Mouse (Mus musculus): ENCODE data around the gene Scd3. TPM values are rescaled to one million over a fixed set of nuclear protein-coding genes. Genes with fewer than 3 reads are reported as not detected.

The Scd3 gene
- polyA plus RNA-seq, 1 experiment from 2014 or later, result 0.12 TPM

- Histone ChIP-seq H3K4me1 (ENCODE audit: control insufficient read depth, insufficient read depth, low read length) (peaks cover 42% of the 10 kb centered on the region), H3K36me3 (ENCODE audit: control insufficient read depth, insufficient read depth, low read length) (no peaks in the 10 kb centered on the region), H3K27me3 (ENCODE audit: control insufficient read depth, insufficient read depth, low read length) (no peaks in the 10 kb centered on the region), H3K4me3 (ENCODE audit: low read length) (peak overlapping the region; percentile 41), H3K9ac (ENCODE audit: low read depth, low read length) (peak overlapping the region; percentile 57), H3K9me3 (ENCODE audit: control insufficient read depth, low read length) (no peaks in the 10 kb centered on the region), H3K4me2 (replicated peaks; ENCODE audit: low read depth, low read length) (peak overlapping the region; percentile 77), H3K27ac (ENCODE audit: low read depth, low read length) (peak overlapping the region; percentile 94)
- WGBS, result under 1% methylated on average over 38 of the region's 38 CpGs
- ATAC-seq (ENCODE audit: low FRiP score, low TSS enrichment), result peak; percentile 99
Measured at GRCm38 (mm10) chr19:44284025-44284695, 81.1 kb downstream of the Scd3 start.

- Histone ChIP-seq H3K27me3 (ENCODE audit: control insufficient read depth, insufficient read depth, low read length) (no peaks in the 10 kb centered on the region), H3K4me1 (ENCODE audit: control insufficient read depth, insufficient read depth, low read length) (peaks cover 42% of the 10 kb centered on the region), H3K9me3 (ENCODE audit: control insufficient read depth, low read length) (no peaks in the 10 kb centered on the region), H3K36me3 (ENCODE audit: control insufficient read depth, insufficient read depth, low read length) (no peaks in the 10 kb centered on the region), H3K9ac (ENCODE audit: low read depth, low read length) (peak overlapping the region; percentile 57), H3K4me3 (ENCODE audit: low read length) (peak overlapping the region; percentile 41), H3K27ac (ENCODE audit: low read depth, low read length) (peak overlapping the region; percentile 94), H3K4me2 (replicated peaks; ENCODE audit: low read depth, low read length) (peak overlapping the region; percentile 77)
- WGBS, result 1% methylated on average over 11 of the region's 11 CpGs
- peak; percentile 56 for ATAC-seq (ENCODE audit: low FRiP score, low TSS enrichment)
Measured at GRCm38 (mm10) chr19:44284723-44285122, 81.7 kb downstream of the Scd3 start.

DNA sequence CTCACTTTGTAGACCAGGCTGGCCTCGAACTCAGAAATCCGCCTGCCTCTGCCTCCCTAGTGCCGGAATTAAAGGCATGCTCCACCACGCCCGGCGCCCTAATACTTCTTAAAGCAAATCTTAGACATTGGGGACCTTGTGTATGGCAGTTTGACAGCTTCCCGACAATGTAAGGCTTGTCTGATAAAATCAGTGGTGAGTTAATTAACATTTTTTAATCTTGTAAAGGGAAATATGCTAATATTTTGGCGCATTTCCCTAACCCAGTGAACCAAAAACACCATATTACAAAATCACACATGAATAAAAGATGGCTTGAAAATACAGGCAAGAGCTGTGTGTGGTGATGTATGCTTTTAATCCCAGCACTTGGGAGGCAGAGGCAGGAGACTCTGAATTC is 82.5 kb downstream of the Scd3 start:
- no peaks in the 10 kb centered on the region for H3K9me3 ChIP-seq (ENCODE audit: control insufficient read depth, low read length)
- H3K27me3 ChIP-seq (ENCODE audit: control insufficient read depth, insufficient read depth, low read length), result no peaks in the 10 kb centered on the region
- WGBS, result 89% methylated on average over 8 of the region's 8 CpGs
- no peak overlapping the region for H3K4me3 ChIP-seq (ENCODE audit: low read length)
- H3K36me3 ChIP-seq (ENCODE audit: control insufficient read depth, insufficient read depth, low read length), result no peaks in the 10 kb centered on the region
- no peak for ATAC-seq (ENCODE audit: low FRiP score, low TSS enrichment)
- peaks cover 38% of the 10 kb centered on the region for H3K4me1 ChIP-seq (ENCODE audit: control insufficient read depth, insufficient read depth, low read length)
- H3K4me2 ChIP-seq (replicated peaks; ENCODE audit: low read depth, low read length), result no peak overlapping the region
- no peak overlapping the region for H3K27ac ChIP-seq (ENCODE audit: low read depth, low read length)
- no peak overlapping the region for H3K9ac ChIP-seq (ENCODE audit: low read depth, low read length)

- ATAC-seq (ENCODE audit: low FRiP score, low TSS enrichment), result no peak
- no peaks in the 10 kb centered on the region for H3K9me3 ChIP-seq (ENCODE audit: control insufficient read depth, low read length)
- H3K4me3 ChIP-seq (ENCODE audit: low read length), result no peak overlapping the region
- no peaks in the 10 kb centered on the region for H3K36me3 ChIP-seq (ENCODE audit: control insufficient read depth, insufficient read depth, low read length)
- WGBS, result 59% methylated on average over 2 of the region's 2 CpGs
- peaks cover 32% of the 10 kb centered on the region for H3K4me1 ChIP-seq (ENCODE audit: control insufficient read depth, insufficient read depth, low read length)
- H3K9ac ChIP-seq (ENCODE audit: low read depth, low read length), result no peak overlapping the region
- H3K27ac ChIP-seq (ENCODE audit: low read depth, low read length), result no peak overlapping the region
- H3K4me2 ChIP-seq (replicated peaks; ENCODE audit: low read depth, low read length), result no peak overlapping the region
- no peaks in the 10 kb centered on the region for H3K27me3 ChIP-seq (ENCODE audit: control insufficient read depth, insufficient read depth, low read length)
Measured at GRCm38 (mm10) chr19:44286109-44286508, 83.0 kb downstream of the Scd3 start.

DNA sequence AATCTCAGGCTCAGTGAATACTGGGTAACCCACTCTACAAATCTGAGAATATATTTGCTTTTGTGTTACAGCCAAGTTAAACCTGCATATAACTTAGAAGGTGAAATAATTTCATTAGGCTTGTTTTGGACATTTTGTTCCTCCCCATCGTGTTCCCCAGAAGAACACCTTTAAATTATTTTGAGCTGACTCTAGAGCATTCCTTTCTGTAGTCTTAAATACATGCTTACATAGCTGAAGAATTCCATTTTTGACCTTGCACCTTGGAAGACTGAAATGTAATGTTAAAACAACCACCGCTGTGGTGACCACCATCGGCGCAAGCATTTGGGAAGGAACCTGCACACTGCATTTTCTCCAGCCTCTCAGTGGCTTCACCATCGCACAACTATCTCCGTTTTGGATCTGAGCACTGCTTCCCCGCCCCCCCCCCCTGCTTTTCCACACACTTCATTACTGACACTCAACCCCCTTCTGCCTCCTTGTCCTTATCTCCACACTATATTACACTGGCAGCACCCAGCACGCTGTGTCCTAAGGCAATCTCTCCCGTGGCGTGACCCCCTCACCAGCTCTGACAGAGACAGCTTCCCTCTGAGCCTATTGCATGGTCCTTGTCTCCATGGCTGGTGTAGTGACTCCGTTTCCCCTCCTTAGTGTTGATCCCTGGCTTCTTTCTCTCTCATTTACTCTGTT is 84.5 kb downstream of the Scd3 start:
- Histone ChIP-seq H3K27me3 (ENCODE audit: control insufficient read depth, insufficient read depth, low read length) (no peaks in the 10 kb centered on the region), H3K36me3 (ENCODE audit: control insufficient read depth, insufficient read depth, low read length) (no peaks in the 10 kb centered on the region), H3K4me3 (ENCODE audit: low read length) (no peak overlapping the region), H3K9me3 (ENCODE audit: control insufficient read depth, low read length) (no peaks in the 10 kb centered on the region), H3K4me2 (replicated peaks; ENCODE audit: low read depth, low read length) (no peak overlapping the region), H3K9ac (ENCODE audit: low read depth, low read length) (no peak overlapping the region), H3K4me1 (ENCODE audit: control insufficient read depth, insufficient read depth, low read length) (peaks cover 30% of the 10 kb centered on the region), H3K27ac (ENCODE audit: low read depth, low read length) (no peak overlapping the region)
- no peak for ATAC-seq (ENCODE audit: low FRiP score, low TSS enrichment)
- 73% methylated on average over 11 of the region's 11 CpGs for WGBS

DNA sequence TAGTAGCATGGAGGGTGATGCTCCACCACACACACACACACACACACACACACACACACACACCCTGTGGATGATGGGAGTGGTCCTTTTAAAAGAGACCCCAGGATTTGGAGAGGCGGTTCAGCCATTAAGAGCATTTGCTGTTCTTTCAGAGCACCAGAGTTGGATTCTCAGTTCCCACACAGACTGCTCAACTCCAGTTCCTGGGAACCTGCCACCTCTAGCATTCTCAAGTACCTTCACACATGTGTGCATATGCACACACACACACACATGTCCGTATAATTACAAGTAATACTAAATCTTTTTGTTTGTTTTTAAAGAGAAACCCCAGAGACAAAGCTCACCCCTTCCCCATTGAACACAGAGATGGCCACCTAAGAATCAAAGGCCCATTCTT is 89.0 kb downstream of the Scd3 start:
- Histone ChIP-seq H3K4me3 (ENCODE audit: low read length) (no peak overlapping the region), H3K27ac (ENCODE audit: low read depth, low read length) (no peak overlapping the region)

DNA sequence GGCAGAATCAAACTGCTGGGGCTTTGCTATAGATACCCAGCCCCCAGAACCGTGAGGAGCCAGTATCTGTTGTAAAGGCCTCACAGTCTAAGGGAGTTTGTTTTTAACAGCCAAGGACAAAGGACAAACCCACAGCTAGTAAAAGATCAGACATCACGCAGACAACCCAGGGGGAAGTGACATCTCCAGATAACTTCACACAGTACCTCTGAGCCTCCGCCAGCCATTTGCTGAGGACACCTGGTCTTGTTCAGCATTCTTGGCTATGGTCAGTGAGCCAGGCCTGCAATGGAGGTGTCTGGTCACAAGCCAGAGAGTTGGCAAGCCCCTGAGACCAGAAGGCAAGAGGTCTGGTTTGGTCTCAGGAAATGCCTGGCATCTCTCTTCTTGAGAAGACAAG is 89.4 kb downstream of the Scd3 start:
- ATAC-seq (ENCODE audit: low FRiP score, low TSS enrichment), result no peak
- Histone ChIP-seq H3K36me3 (ENCODE audit: control insufficient read depth, insufficient read depth, low read length) (peaks cover 26% of the 10 kb centered on the region), H3K4me3 (ENCODE audit: low read length) (no peak overlapping the region; the same call in 1 of the 2 replicates), H3K9ac (ENCODE audit: low read depth, low read length) (no peak overlapping the region), H3K27me3 (ENCODE audit: control insufficient read depth, insufficient read depth, low read length) (no peaks in the 10 kb centered on the region), H3K27ac (ENCODE audit: low read depth, low read length) (peak overlapping the region; percentile 97), H3K4me1 (ENCODE audit: control insufficient read depth, insufficient read depth, low read length) (peaks cover 30% of the 10 kb centered on the region), H3K4me2 (replicated peaks; ENCODE audit: low read depth, low read length) (peak overlapping the region; percentile 64; the same call in 1 of the 2 replicates), H3K9me3 (ENCODE audit: control insufficient read depth, low read length) (no peaks in the 10 kb centered on the region)
- WGBS, result 51% methylated on average over 3 of the region's 3 CpGs

More for the DNA sequence above, 89.0 kb downstream of the Scd3 start:
- Histone ChIP-seq H3K9ac (ENCODE audit: low read depth, low read length) (no peak overlapping the region), H3K27me3 (ENCODE audit: control insufficient read depth, insufficient read depth, low read length) (no peaks in the 10 kb centered on the region), H3K4me1 (ENCODE audit: control insufficient read depth, insufficient read depth, low read length) (peaks cover 28% of the 10 kb centered on the region), H3K4me2 (replicated peaks; ENCODE audit: low read depth, low read length) (no peak overlapping the region), H3K9me3 (ENCODE audit: control insufficient read depth, low read length) (no peaks in the 10 kb centered on the region), H3K36me3 (ENCODE audit: control insufficient read depth, insufficient read depth, low read length) (peaks cover 22% of the 10 kb centered on the region)
- 91% methylated on average over 2 of the region's 2 CpGs for WGBS
- no peak for ATAC-seq (ENCODE audit: low FRiP score, low TSS enrichment)

- peak within 1 kb of the TSS; percentile 91 for H3K4me2 ChIP-seq (replicated peaks; ENCODE audit: low read depth, low read length)
Measured at GRCm38 (mm10) chr19:44292941-44293768, 90.1 kb downstream of the Scd3 start, which contains the start of gene Scd2. Gene Scd2, plus strand, starts transcription at chr19:44293674.

More at GRCm38 (mm10) chr19:44292941-44293768, 90.1 kb downstream of the Scd3 start, which contains the start of gene Scd2:
- H3K9me3 ChIP-seq (ENCODE audit: control insufficient read depth, low read length), result no peaks in the 10 kb centered on the region
- H3K27me3 ChIP-seq (ENCODE audit: control insufficient read depth, insufficient read depth, low read length), result no peaks in the 10 kb centered on the region
- H3K4me3 ChIP-seq (ENCODE audit: low read length), result peak within 1 kb of the TSS; percentile 96
- peaks cover 33% of the 10 kb centered on the region for H3K4me1 ChIP-seq (ENCODE audit: control insufficient read depth, insufficient read depth, low read length)
- ATAC-seq (ENCODE audit: low FRiP score, low TSS enrichment), result peak; percentile 5; the same call in 1 of the 2 replicates
- H3K27ac ChIP-seq (ENCODE audit: low read depth, low read length), result peak within 1 kb of the TSS; percentile 98
- H3K36me3 ChIP-seq (ENCODE audit: control insufficient read depth, insufficient read depth, low read length), result peaks cover 32% of the 10 kb centered on the region
- WGBS, result 2% methylated on average over 21 of the region's 21 CpGs
- H3K9ac ChIP-seq (ENCODE audit: low read depth, low read length), result peak within 1 kb of the TSS; percentile 87

All from kidney, embryonic 14.5 days (tissue).